Mouse (Mus musculus) ES-Bruce4 (cell line): ENCODE data around the gene Fcamr.

Experiments
- CTCF ChIP-seq: IDR thresholded peaks from one replicate; pipeline ENCODE4 v1.8.1; 2011; ENCODE audit warnings: low read depth, low read length
- EP300 ChIP-seq: IDR thresholded peaks from 2 replicates; pipeline ENCODE4 v1.6.1; 2011; ENCODE audit warnings: low read depth, low read length; ENCODE audit not compliant: insufficient read depth
- POLR2A ChIP-seq: IDR thresholded peaks from one replicate; pipeline ENCODE4 v1.8.1; 2011; ENCODE audit warnings: low read length; ENCODE audit not compliant: insufficient read depth

DNA sequence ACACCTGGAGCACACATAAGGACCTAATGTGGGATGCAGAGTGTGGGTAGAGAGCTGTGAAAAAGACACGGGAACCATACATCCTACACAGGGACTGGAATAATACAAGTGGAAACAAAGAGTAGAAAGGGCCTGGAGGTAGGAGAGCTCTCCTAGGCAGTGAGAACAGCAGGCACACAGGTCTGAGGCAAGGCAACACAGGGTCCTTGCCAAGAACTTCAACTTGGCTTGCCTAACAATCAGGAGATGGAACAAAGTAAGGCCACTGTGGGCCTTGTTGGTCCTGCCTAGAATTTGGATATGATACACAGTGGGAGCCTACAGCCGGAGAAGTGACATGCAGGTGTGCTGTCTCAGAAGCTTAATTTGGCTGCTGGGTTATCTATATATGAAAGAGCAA, 30.8 kb upstream of the Fcamr start:
- TF ChIP-seq EP300 (no peak), CTCF (no peak), POLR2A (no peak)
